Mouse (Mus musculus): ENCODE measurements around the gene Gpr153.

Gpr153 gene

GRCm38 (mm10) chr4:152264867-152265568 lies 9.0 kb upstream of the Gpr153 start:
- DNase-seq (ENCODE audit: low spot score) = no peak

GRCm38 (mm10) chr4:152265791-152266190 lies 8.2 kb upstream of the Gpr153 start:
- no peak for DNase-seq (ENCODE audit: low spot score)

GRCm38 (mm10) chr4:152266236-152266895 lies 7.7 kb upstream of the Gpr153 start:
- no peak for DNase-seq (ENCODE audit: low spot score)

GRCm38 (mm10) chr4:152267748-152268369 lies 6.2 kb upstream of the Gpr153 start:
- DNase-seq (ENCODE audit: low spot score) = no peak

GRCm38 (mm10) chr4:152269967-152270366 lies 4.1 kb upstream of the Gpr153 start:
- DNase-seq (ENCODE audit: low spot score) = no peak

GRCm38 (mm10) chr4:152270599-152270998 lies 3.4 kb upstream of the Gpr153 start:
- DNase-seq (ENCODE audit: low spot score) = no peak

GRCm38 (mm10) chr4:152271334-152271733 lies 2.7 kb upstream of the Gpr153 start:
- no peak for DNase-seq (ENCODE audit: low spot score)

GRCm38 (mm10) chr4:152272006-152272405 lies 2.0 kb upstream of the Gpr153 start:
- DNase-seq (ENCODE audit: low spot score) = no peak

- DNase-seq (ENCODE audit: low spot score) = no peak
Observed at GRCm38 (mm10) chr4:152272449-152273049, 1.5 kb upstream of the Gpr153 start.

- DNase-seq (ENCODE audit: low spot score) = no peak
Observed at GRCm38 (mm10) chr4:152273191-152273590, 841 bp upstream of the Gpr153 start.

GRCm38 (mm10) chr4:152274681-152275131 lies 674 bp downstream of the Gpr153 start:
- DNase-seq (ENCODE audit: low spot score) = no peak

- no peak for DNase-seq (ENCODE audit: low spot score)
Observed at GRCm38 (mm10) chr4:152276389-152277347, 2.6 kb downstream of the Gpr153 start.

GRCm38 (mm10) chr4:152277916-152278315 lies 3.9 kb downstream of the Gpr153 start:
- DNase-seq (ENCODE audit: low spot score) = no peak

GRCm38 (mm10) chr4:152278986-152279385 lies 5.0 kb downstream of the Gpr153 start:
- no peak for DNase-seq (ENCODE audit: low spot score)

GRCm38 (mm10) chr4:152281601-152282000 lies 7.6 kb downstream of the Gpr153 start:
- DNase-seq (ENCODE audit: low spot score) = no peak

GRCm38 (mm10) chr4:152282721-152283120 lies 8.7 kb downstream of the Gpr153 start:
- DNase-seq (ENCODE audit: low spot score) = no peak

- peak; percentile 78 for DNase-seq (ENCODE audit: low spot score)
Observed at GRCm38 (mm10) chr4:152283186-152283950, 9.3 kb downstream of the Gpr153 start.

GRCm38 (mm10) chr4:152285505-152285904 lies 11.5 kb downstream of the Gpr153 start:
- DNase-seq (ENCODE audit: low spot score) = no peak

- DNase-seq (ENCODE audit: low spot score) = no peak
Observed at GRCm38 (mm10) chr4:152286183-152286582, 12.2 kb downstream of the Gpr153 start.

GRCm38 (mm10) chr4:152286887-152287286 lies 12.9 kb downstream of the Gpr153 start:
- no peak for DNase-seq (ENCODE audit: low spot score)
